Mouse (Mus musculus) forelimb bud, embryonic 11.5 days (tissue): ENCODE data around the gene Hist1h2ae.
"Not testable (repeated sequence)": the region's sequence is repeated elsewhere in the genome, so short reads cannot be mapped to it uniquely, and the experiment has no call there.

ENCODE experiments used
- DNase-seq: peaks from one replicate; pipeline ENCODE4 v3.0.0-alpha.2; 2012; ENCODE audit warnings: low read depth, low spot score

Hist1h2ae gene

GRCm38 (mm10) chr13:23571022-23571503 lies at the start of gene Hist1h2ae, which contains the start of gene Hist1h2bg:
Gene Hist1h2ae, minus strand, starts transcription at chr13:23571220.
Gene Hist1h2bg, plus strand, starts transcription at chr13:23571396.
- peak; percentile 95 for DNase-seq

- DNase-seq: no peak
Observed at GRCm38 (mm10) chr13:23620056-23620732, 49.2 kb upstream of the Hist1h2ae start.

DNA sequence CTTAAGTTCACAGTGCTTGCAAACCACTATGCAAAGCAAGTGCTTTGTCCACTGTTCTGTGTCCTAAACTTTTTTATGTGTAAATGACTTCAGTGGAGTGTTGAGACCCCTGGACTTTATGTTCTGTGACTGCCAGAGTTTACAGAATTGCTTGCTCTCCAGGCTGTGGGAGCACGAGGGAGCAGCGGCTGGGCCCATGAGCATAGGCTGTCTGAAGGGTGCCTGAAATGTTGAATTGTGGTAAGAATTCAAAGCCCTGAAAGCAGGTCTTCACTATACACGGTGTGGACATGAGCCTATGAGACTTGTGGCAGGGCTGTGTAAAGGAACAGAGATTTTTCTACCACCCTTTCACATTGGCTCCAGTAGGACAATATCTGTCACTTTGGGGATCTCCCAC lies 40.6 kb upstream of the Hist1h2ae start:
- no peak for DNase-seq

DNA sequence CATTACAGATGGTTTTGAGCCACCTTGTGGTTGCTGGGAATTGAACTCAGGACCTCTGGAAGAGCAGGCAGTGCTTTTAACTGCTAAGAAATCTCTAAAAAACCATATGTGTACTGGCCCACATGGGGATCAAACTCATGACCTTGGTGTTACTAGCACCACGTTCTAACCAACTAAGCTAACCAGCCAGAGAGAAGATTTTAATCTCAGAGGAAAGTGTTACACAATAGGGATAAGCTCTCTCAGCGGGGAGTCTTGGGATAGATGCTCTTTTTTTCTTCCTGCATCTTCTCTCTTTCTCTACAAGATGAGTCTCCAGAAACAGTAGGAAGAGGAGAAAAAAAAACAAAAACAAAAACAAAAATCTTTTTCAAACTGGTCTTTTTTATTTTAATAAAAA lies 39.4 kb upstream of the Hist1h2ae start:
- DNase-seq: no peak

DNA sequence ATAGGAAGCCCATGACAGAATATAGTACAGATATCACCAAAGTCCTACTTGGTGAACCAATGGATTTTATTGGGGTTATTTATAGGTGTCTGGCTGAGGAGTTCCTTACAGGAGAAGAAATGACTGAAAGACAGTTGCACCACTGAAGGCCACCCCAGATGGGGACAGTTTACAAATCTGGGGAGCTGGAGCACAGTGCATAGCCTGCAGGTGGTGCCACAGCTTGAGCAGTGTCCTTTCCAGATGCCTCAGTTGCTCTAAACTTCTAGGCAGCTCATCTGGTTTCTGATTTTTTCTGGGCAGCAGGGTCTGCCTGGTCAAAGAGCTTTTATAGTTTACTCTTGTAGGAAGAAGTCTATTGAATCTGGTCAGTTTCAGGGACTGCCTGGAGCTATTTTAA lies 38.8 kb upstream of the Hist1h2ae start:
- no peak for DNase-seq

DNA sequence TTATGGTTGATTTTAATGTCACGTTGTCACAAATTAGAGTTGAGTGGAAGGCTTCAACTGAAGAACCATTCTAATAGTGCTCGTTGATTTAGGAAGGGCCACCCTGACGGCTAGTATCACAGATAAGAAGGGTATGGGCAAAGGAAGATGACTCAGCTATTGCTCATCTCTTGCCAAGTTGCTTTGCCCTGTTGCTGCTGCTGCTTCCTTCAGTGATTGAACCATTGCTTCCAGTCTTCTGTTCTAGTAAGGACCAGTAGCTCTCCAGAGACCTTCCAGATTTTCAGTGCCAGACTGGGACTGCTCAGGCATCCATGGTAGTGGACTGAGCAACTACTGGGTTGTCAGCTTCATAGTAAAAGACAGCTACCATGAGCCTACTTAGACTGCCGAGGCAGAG lies 38.2 kb upstream of the Hist1h2ae start:
- no peak for DNase-seq

DNA sequence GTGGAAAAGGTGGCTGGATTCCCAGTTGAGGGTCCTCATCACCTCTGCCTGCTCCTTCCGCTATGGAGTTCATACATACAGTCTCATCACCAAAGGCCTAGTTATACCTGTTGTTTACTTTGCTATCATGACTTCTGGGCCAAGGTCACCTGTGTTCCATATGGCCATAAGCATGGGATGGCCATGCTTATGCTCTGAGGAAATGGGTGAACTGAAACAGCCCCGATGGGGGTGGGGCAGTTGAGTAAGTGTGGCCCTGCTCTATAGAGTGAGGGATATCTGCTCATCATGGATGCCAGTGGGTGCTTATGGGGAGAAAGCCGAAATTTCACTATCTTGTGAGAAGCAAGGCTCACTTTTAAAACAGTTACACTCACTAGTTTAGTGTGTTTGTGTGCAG lies 34.0 kb upstream of the Hist1h2ae start:
- DNase-seq: no peak

DNA sequence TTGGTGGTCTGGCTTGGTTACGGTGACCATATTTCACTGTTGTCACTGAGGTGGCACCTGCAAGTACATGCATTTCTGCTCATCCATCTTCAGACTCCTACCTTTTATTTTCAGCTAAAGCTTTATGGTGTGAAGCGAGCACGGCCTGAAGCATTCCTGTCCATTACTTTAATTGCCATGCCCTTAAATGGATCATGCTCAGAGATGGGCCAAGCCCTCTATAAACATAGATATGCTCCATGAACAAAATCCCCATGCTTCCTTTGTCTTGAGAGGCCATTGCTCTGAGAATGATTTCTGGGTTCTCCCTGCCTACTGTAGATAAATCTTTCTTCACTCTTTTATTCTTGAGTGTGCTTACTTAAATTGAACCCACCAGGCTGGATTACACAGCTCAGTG lies 33.4 kb upstream of the Hist1h2ae start:
- no peak for DNase-seq

DNA sequence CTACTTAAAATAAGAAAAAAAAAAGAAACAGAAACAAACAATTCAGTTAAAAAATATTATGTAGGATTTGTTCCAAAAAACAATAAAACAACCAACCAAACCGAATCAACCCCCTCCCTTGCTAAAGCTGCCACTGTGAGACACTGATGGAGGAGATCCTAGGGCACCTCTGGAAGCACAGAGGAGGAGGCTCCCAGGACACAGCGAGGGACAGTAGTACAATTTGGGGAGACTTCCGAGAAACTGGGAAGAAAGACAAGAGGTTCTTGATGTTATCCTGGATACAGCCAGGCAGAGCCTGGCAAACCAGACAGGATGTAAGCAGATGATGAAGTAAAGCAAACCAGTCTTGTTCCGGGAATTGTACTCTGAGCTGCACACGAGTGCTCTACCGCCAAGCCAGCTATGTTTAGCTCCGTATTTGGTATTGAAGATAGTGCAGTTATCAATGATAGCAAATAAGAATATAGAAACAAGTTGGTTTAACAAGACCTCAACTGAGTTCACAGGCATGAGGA lies 32.2 kb upstream of the Hist1h2ae start:
- no peak for DNase-seq

GRCm38 (mm10) chr13:23597957-23598356 lies 26.9 kb upstream of the Hist1h2ae start:
- peak; percentile 77 for DNase-seq

GRCm38 (mm10) chr13:23595622-23596372 lies 24.8 kb upstream of the Hist1h2ae start:
- DNase-seq: no peak

- no peak for DNase-seq
Observed at GRCm38 (mm10) chr13:23595185-23595584, 24.2 kb upstream of the Hist1h2ae start.

DNA sequence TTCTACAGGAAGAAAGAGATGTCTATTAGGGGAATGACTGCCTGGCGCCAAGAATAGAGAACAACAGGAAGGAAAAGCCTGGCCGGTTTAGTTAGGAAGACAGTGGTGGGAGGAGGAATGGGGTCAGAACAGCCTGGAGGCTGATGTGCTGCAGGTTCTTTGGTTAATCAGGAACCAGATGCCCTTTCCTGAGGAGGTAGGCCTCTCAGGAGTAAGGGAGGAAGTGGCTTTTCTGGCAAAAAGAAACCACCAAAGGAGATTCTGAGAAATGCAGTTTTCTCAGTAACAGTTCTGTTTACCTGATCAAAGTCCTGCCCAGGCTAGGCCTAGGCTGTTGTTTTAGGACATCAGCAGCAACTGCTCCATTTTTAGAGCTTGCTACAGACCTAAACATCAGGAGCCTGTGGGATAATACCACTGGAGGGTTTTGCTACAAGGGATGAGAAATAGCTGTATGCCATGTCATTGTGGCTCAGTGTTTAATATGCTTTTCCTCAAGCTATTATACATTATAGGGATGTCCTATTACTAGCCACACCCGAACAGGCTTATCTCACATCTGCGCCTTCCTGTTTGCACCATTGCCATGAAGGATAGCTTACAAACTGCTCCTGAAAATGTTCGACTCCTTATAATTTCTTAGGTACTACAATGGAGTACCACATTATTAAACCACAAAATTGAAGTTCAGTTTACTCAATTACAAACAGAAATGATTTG lies 22.2 kb upstream of the Hist1h2ae start:
- no peak for DNase-seq

GRCm38 (mm10) chr13:23592614-23593013 lies 21.6 kb upstream of the Hist1h2ae start:
- DNase-seq: no peak

GRCm38 (mm10) chr13:23591886-23592285 lies 20.9 kb upstream of the Hist1h2ae start:
- DNase-seq: not testable (repeated sequence)

DNA sequence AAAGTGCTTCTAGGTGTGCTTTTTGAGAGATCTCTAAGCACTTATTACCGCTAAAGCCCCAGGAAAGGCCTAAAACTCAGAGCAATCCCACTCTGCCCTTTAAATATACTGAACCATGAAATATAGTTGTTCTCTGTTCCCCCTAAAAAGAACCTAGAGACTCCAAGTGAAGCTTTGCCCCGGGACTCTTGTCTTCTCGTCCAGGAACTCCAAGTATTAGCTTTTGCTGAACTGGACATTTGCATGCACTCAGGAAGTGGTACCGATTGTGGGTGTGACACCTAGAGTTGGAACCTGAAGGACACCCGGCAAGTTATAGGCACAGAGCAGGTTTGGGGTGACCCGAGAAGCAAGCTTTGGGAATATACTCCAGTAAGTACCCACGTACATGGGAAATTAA lies 20.2 kb upstream of the Hist1h2ae start:
- no peak for DNase-seq

- peak; percentile 11 for DNase-seq
Observed at GRCm38 (mm10) chr13:23586940-23587225, 15.9 kb upstream of the Hist1h2ae start.

DNA sequence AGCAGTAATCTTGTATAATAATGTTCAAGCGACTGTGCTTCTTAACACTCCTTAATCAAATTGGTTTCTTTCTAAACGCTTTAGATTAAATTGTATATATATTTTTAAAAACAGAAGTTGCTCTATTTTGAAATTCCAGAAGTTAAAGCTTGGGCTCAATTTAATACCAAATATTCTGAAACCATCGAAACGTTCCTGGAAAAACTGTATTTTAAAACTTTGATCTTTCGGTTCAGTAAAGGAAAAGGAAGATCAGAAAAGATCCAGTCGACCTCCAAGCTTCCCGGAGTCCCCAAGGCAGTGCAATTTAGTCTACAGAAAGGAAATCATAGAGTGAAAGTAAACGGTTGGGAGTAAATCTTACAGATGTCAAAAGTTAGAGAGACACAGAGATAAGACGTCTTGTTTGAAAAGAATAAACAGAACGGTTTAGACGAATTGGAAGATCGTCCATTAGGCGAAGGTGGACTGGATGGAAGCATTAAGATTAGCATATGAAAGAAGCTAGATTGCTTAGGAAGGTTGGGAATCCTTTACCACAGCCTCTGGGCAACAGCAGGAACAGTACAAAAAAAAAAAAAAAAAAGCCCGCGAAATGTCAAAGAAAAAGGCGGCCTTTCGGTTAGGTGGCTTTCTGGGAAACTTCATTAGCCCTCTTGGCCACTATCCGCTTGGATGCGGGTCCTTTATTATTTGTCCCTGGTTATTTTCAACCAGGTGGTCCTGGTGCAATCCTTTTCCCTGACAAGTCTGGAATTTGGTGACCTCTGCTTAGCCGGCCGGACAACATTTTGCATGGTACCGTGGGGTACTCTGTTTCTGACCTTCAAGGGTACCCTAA lies 15.3 kb upstream of the Hist1h2ae start:
- peak; percentile 33 for DNase-seq

- peak; percentile 94 for DNase-seq
Observed at GRCm38 (mm10) chr13:23585442-23586098, 14.6 kb upstream of the Hist1h2ae start.

DNA sequence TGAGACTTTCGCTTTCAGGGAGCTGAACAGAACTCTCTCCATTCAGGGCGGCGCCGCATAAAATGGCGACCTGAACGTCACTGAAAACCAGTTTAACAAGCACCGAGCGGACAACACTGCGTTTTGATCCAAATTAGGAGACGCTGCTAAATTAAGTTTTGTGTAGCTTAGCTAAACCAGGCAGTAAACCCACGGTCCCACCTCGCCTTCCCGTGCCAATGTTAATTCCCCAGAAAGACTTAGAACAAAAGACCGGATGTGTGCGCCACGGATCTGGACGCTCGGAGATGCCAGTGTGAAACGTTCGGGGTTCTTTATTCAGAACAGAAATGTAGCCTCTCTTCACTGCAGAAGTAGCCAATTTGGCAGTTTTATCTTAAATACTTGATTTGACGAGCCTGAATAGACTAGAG lies 14.0 kb upstream of the Hist1h2ae start:
- DNase-seq: peak; percentile 79

- peak; percentile 47 for DNase-seq
Observed at GRCm38 (mm10) chr13:23584331-23584730, 13.3 kb upstream of the Hist1h2ae start.
